Mouse (Mus musculus): ENCODE results near the gene Mecp2. TPM values are rescaled to one million over a fixed set of nuclear protein-coding genes. Genes with fewer than 3 reads are reported as not detected.

Mecp2 gene
- polyA plus RNA-seq, 1 experiment from 2014 or later, result 16.3 TPM

Other genes with a start within 250 kb of the Mecp2 start
- gene Avpr2, start 243.3 kb downstream of the Mecp2 start, polyA plus RNA-seq (2018), result 0.04 TPM in 1 of 3 replicates, not detected in the others
- gene L1cam, start 239.3 kb downstream of the Mecp2 start, polyA plus RNA-seq (2018), result 0.94 to 1.8 TPM (median 1.1 TPM) in 3 replicates
- 13.2 to 18.0 TPM (median 14.5 TPM) in 3 replicates for gene Arhgap4, start 213.5 kb downstream of the Mecp2 start, polyA plus RNA-seq (2018)
- gene Naa10, start 213.4 kb downstream of the Mecp2 start, polyA plus RNA-seq (2018), result 15.6 to 28.5 TPM (median 20.5 TPM) in 3 replicates
- gene Renbp, start 204.5 kb downstream of the Mecp2 start, polyA plus RNA-seq (2018), result 146 to 221 TPM (median 206 TPM) in 3 replicates
- gene Hcfc1, start 169.0 kb downstream of the Mecp2 start, polyA plus RNA-seq (2018), result 43.0 to 62.9 TPM (median 54.1 TPM) in 3 replicates
- gene Irak1, start 111.4 kb downstream of the Mecp2 start, polyA plus RNA-seq (2018), result 56.5 to 75.1 TPM (median 66.5 TPM) in 3 replicates
- not detected in 3 replicates for gene Opn1mw, start 7.9 kb downstream of the Mecp2 start, polyA plus RNA-seq (2018)
- not detected in 3 replicates for gene Tex28, start 32.5 kb upstream of the Mecp2 start, polyA plus RNA-seq (2018)
- not detected in 3 replicates for gene Tktl1, start 41.9 kb upstream of the Mecp2 start, polyA plus RNA-seq (2018)
- gene Flna, start 114.5 kb upstream of the Mecp2 start, polyA plus RNA-seq (2018), result 167 to 435 TPM (median 388 TPM) in 3 replicates
- gene Emd, start 119.3 kb upstream of the Mecp2 start, polyA plus RNA-seq (2018), result 35.7 to 94.2 TPM (median 47.2 TPM) in 3 replicates
- gene Rpl10, start 135.4 kb upstream of the Mecp2 start, polyA plus RNA-seq (2018), result 1,104 to 3,117 TPM (median 2,186 TPM) in 3 replicates
- 20.9 to 53.4 TPM (median 35.7 TPM) in 3 replicates for gene Taz, start 146.5 kb upstream of the Mecp2 start, polyA plus RNA-seq (2018)
- 142 to 185 TPM (median 160 TPM) in 3 replicates for gene Dnase1l1, start 147.0 kb upstream of the Mecp2 start, polyA plus RNA-seq (2018)
- gene Atp6ap1, start 161.7 kb upstream of the Mecp2 start, polyA plus RNA-seq (2018), result 423 to 572 TPM (median 484 TPM) in 3 replicates
- gene Gdi1, start 169.6 kb upstream of the Mecp2 start, polyA plus RNA-seq (2018), result 40.7 to 86.1 TPM (median 74.6 TPM) in 3 replicates
- gene Fam50a, start 177.7 kb upstream of the Mecp2 start, polyA plus RNA-seq (2018), result 106 to 278 TPM (median 113 TPM) in 3 replicates
- gene Plxna3, start 193.7 kb upstream of the Mecp2 start, polyA plus RNA-seq (2018), result 1.9 to 2.8 TPM (median 2.2 TPM) in 3 replicates
- gene Lage3, start 218.3 kb upstream of the Mecp2 start, polyA plus RNA-seq (2018), result 25.6 to 62.6 TPM (median 35.9 TPM) in 3 replicates
- 17.1 to 29.5 TPM (median 25.0 TPM) in 3 replicates for gene Ubl4a, start 237.9 kb upstream of the Mecp2 start, polyA plus RNA-seq (2018)
- 25.6 to 29.5 TPM (median 27.5 TPM) in 3 replicates for gene Slc10a3, start 238.0 kb upstream of the Mecp2 start, polyA plus RNA-seq (2018)